Mouse (Mus musculus): ENCODE measurements around the gene Pnkd. TPM values are rescaled to one million over a fixed set of nuclear protein-coding genes. Genes with fewer than 3 reads are reported as not detected.
"Not testable (repeated sequence)": the region's sequence is repeated elsewhere in the genome, so short reads cannot be mapped to it uniquely, and the experiment has no call there.

The Pnkd gene
- polyA plus RNA-seq, 1 experiment: 50.1 TPM

- Histone ChIP-seq H3K36me3 (ENCODE audit: control insufficient read depth, insufficient read depth, low read length) (no peaks in the 10 kb centered on the region), H3K27ac (ENCODE audit: control insufficient read depth, insufficient read depth, low read length) (peak overlapping the region; percentile 6; the same call in 1 of the 2 replicates), H3K27me3 (ENCODE audit: control insufficient read depth, insufficient read depth, low read length) (no peaks in the 10 kb centered on the region), H3K4me3 (ENCODE audit: control insufficient read depth, insufficient read depth, low read length) (no peak overlapping the region), H3K4me1 (replicated peaks; ENCODE audit: control insufficient read depth, insufficient read depth, low read length) (peaks cover 14% of the 10 kb centered on the region)
- TF ChIP-seq CTCF (IDR thresholded peaks at IDR 0.05; ENCODE audit: borderline replicate concordance, control insufficient read depth, extremely low read depth, insufficient read depth, low read length, poor library complexity) (no peak), POLR2A (IDR thresholded peaks at IDR 0.05; ENCODE audit: control insufficient read depth, extremely low read depth, insufficient read depth, low read length, poor library complexity) (no peak)
- DNase-seq: no peak
- WGBS: 33% methylated on average over 4 of the region's 4 CpGs
Observed at GRCm38 (mm10) chr1:74316114-74316827, 31.5 kb downstream of the Pnkd start.

GRCm38 (mm10) chr1:74318711-74319110 lies 34.0 kb downstream of the Pnkd start:
- no peak for DNase-seq
- 87% methylated on average over 3 of the region's 3 CpGs for WGBS
- no peak for TF ChIP-seq CTCF (IDR thresholded peaks at IDR 0.05; ENCODE audit: borderline replicate concordance, control insufficient read depth, extremely low read depth, insufficient read depth, low read length, poor library complexity)
- Histone ChIP-seq H3K27ac (ENCODE audit: control insufficient read depth, insufficient read depth, low read length) (no peak overlapping the region), H3K36me3 (ENCODE audit: control insufficient read depth, insufficient read depth, low read length) (no peaks in the 10 kb centered on the region), H3K4me1 (replicated peaks; ENCODE audit: control insufficient read depth, insufficient read depth, low read length) (peaks cover 14% of the 10 kb centered on the region), H3K27me3 (ENCODE audit: control insufficient read depth, insufficient read depth, low read length) (no peaks in the 10 kb centered on the region), H3K4me3 (ENCODE audit: control insufficient read depth, insufficient read depth, low read length) (no peak overlapping the region)

GRCm38 (mm10) chr1:74321396-74321795 lies 36.7 kb downstream of the Pnkd start:
- Histone ChIP-seq H3K27me3 (ENCODE audit: control insufficient read depth, insufficient read depth, low read length) (no peaks in the 10 kb centered on the region), H3K27ac (ENCODE audit: control insufficient read depth, insufficient read depth, low read length) (no peak overlapping the region), H3K4me3 (ENCODE audit: control insufficient read depth, insufficient read depth, low read length) (no peak overlapping the region), H3K36me3 (ENCODE audit: control insufficient read depth, insufficient read depth, low read length) (no peaks in the 10 kb centered on the region), H3K4me1 (replicated peaks; ENCODE audit: control insufficient read depth, insufficient read depth, low read length) (peaks cover 9% of the 10 kb centered on the region)
- 97% methylated on average over 3 of the region's 3 CpGs for WGBS
- TF ChIP-seq POLR2A (IDR thresholded peaks at IDR 0.05; ENCODE audit: control insufficient read depth, extremely low read depth, insufficient read depth, low read length, poor library complexity) (no peak), CTCF (IDR thresholded peaks at IDR 0.05; ENCODE audit: borderline replicate concordance, control insufficient read depth, extremely low read depth, insufficient read depth, low read length, poor library complexity) (no peak)
- DNase-seq: no peak

- H3K27ac ChIP-seq (ENCODE audit: control insufficient read depth, insufficient read depth, low read length); H3K36me3 ChIP-seq (ENCODE audit: control insufficient read depth, insufficient read depth, low read length); H3K4me3 ChIP-seq (ENCODE audit: control insufficient read depth, insufficient read depth, low read length); DNase-seq; H3K27me3 ChIP-seq (ENCODE audit: control insufficient read depth, insufficient read depth, low read length): not testable (repeated sequence)
- 89% methylated on average over 2 of the region's 2 CpGs for WGBS
- peaks cover 15% of the 10 kb centered on the region for H3K4me1 ChIP-seq (replicated peaks; ENCODE audit: control insufficient read depth, insufficient read depth, low read length)
Observed at GRCm38 (mm10) chr1:74326916-74327315, 42.2 kb downstream of the Pnkd start.

GRCm38 (mm10) chr1:74329899-74330431 lies 45.2 kb downstream of the Pnkd start:
- WGBS: 92% methylated on average over 7 of the region's 7 CpGs
- no peak overlapping the region for H3K27ac ChIP-seq (ENCODE audit: control insufficient read depth, insufficient read depth, low read length)

GRCm38 (mm10) chr1:74331046-74331681 lies 46.4 kb downstream of the Pnkd start:
- Histone ChIP-seq H3K4me3 (ENCODE audit: control insufficient read depth, insufficient read depth, low read length) (no peak overlapping the region), H3K27ac (ENCODE audit: control insufficient read depth, insufficient read depth, low read length) (no peak overlapping the region), H3K4me1 (replicated peaks; ENCODE audit: control insufficient read depth, insufficient read depth, low read length) (peaks cover 26% of the 10 kb centered on the region), H3K36me3 (ENCODE audit: control insufficient read depth, insufficient read depth, low read length) (no peaks in the 10 kb centered on the region), H3K27me3 (ENCODE audit: control insufficient read depth, insufficient read depth, low read length) (no peaks in the 10 kb centered on the region)
- WGBS: 42% methylated on average over 4 of the region's 4 CpGs
- DNase-seq: no peak
- TF ChIP-seq CTCF (IDR thresholded peaks at IDR 0.05; ENCODE audit: borderline replicate concordance, control insufficient read depth, extremely low read depth, insufficient read depth, low read length, poor library complexity) (no peak), POLR2A (IDR thresholded peaks at IDR 0.05; ENCODE audit: control insufficient read depth, extremely low read depth, insufficient read depth, low read length, poor library complexity) (no peak)

More at GRCm38 (mm10) chr1:74329899-74330431, 45.2 kb downstream of the Pnkd start:
- Histone ChIP-seq H3K4me3 (ENCODE audit: control insufficient read depth, insufficient read depth, low read length) (no peak overlapping the region), H3K36me3 (ENCODE audit: control insufficient read depth, insufficient read depth, low read length) (no peaks in the 10 kb centered on the region), H3K27me3 (ENCODE audit: control insufficient read depth, insufficient read depth, low read length) (no peaks in the 10 kb centered on the region), H3K4me1 (replicated peaks; ENCODE audit: control insufficient read depth, insufficient read depth, low read length) (peaks cover 26% of the 10 kb centered on the region)
- TF ChIP-seq CTCF (IDR thresholded peaks at IDR 0.05; ENCODE audit: borderline replicate concordance, control insufficient read depth, extremely low read depth, insufficient read depth, low read length, poor library complexity) (no peak), POLR2A (IDR thresholded peaks at IDR 0.05; ENCODE audit: control insufficient read depth, extremely low read depth, insufficient read depth, low read length, poor library complexity) (no peak)
- DNase-seq: no peak

All from thymus, adult 2 months (tissue).